Mouse (Mus musculus): ENCODE data around the gene E130218I03Rik. TPM values are rescaled to one million over a fixed set of nuclear protein-coding genes. Genes with fewer than 3 reads are reported as not detected.
A peak's percentile ranks its signal among the peaks of the same experiment; 100 is the strongest.

E130218I03Rik gene
- total RNA-seq, 2 experiments from 2014 or later: not detected

DNA sequence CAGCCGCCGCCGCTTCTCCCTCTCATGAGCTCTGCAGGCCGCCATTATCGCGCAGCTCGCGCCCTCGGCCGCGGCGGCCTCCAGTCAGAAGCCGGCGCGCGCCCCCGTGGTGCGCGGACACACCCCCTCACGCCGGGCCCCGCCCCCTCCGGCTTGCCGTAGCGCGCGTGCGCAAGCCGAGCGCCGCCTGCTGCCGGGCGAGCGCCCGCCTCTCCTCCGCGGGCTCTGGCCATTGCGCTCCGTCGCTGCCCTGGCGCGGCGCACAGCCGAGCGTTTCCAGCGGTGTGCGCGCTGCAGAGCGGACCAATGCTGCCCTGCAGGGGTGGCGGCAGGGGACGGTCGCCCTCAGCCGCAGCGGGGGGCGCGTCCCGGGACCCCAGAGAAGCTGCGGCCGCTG lies 43.7 kb downstream of the E130218I03Rik start:
- DNase-seq: peak; percentile 99

DNA sequence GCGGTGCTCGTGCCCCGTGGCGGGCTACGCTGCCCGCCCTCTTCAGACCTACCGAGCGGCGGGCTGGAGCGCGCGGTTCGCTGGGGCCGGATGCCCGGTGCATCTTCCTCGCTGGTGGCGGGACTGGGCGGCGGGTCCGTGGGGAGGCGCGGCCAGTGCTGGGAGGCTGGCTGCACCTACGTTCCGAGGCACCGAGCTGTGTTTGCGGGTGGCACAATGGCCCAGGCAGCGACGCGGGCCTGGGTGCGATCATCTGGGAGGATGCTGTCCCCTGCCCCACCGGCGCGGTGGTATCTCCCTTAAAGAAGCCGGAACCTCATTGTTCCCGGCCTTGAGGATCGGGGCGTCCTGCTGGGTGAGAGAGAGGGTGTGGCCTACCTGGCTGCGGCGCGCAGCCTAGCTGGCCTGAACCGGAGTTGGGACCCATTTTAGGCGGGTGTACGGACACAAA lies 44.1 kb downstream of the E130218I03Rik start, which contains the start of gene Pdik1l:
TSS of gene Pdik1l (minus strand) at position 321 of the 451 bp plus-strand sequence.
- DNase-seq: peak; percentile 64

DNA sequence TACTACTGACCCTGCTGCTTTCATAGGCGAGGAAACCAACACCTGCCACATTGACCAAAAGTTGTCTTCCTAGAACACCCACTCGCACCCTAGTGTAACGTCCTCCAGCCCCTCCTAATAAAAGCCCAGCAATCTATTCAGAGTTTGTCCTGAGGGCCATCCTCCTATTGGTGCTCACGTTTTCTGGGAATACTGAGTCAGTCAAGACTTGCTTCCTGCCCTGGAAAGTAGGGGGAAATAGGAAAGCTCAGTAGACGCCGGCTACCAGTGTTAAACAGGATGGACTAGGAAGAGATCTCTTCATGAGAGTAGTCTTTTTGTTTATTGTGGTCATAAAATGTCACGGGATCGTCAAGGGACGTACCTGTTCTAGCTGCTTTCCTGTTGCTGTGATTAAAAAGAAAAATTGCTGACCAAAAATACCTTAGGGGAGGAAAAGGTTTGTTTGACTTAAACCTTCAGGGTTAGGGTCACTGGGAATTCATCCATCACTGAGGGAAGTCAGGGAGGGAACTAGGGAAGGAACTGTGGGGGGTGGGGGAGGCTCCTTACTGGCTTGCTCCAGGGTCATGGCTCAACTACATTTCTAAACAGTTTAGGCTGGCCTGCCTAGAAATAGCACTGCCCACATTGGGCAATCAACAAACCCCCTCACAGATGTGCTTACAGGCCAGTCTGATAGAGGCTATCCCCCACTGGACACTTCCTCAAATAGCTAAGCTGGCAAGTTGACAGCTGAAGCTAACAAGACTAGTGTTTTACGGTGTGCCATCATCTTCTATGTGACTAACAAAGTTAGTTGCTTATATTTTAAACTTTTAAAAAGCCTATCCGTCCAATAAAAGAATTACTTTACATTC lies 45.2 kb downstream of the E130218I03Rik start:
- DNase-seq: no peak

DNA sequence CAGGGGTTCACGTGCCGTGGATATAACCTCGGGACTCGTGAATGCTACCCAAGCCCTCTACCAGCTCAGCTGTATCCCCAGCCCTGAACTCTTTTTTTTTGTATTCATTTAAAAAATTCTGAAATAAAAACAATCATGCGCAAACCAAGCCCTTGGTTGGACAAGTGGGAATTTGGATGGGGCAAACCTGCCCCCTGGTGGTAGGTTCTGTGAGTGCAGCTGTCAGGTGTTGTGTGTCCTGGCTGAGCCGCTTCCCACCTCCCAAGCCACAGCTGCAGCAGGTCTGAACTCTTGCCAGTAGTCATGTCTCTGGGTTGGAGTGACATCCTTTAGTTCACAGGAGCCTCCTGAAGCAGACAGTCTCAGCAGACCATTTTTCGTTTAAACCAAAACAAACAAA lies 48.6 kb downstream of the E130218I03Rik start:
- DNase-seq: peak; percentile 79

DNA sequence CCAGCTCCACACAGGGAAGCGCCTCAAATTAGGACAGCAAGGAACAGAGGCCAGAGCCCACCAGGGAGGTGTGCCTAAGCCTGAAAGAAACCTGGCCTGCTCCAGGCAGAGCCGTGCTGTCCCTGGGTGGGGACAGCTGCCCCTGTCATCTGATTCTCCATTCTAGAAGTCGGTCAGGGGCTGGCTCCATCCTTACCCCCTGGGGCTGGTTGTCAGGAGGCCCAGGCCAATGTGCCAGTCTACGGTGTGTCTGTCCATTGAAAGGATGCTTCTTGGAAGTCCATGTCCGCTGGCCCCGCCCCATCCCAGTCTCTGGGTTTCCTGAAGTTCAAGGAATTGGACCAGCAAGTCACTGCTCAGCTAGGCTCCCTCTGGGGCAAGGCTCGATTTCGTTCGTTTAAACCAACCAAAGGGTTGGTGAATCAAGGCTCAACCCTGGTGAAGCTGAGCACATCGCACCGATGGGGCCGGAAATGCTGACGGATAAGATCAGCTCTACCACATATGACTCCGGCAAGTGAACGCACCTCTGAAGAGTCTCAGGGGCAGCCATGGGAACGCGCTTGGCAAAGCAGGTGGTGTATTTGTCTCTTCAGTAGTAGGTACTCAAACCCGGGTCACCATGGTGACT lies 49.7 kb downstream of the E130218I03Rik start:
- DNase-seq: no peak

DNA sequence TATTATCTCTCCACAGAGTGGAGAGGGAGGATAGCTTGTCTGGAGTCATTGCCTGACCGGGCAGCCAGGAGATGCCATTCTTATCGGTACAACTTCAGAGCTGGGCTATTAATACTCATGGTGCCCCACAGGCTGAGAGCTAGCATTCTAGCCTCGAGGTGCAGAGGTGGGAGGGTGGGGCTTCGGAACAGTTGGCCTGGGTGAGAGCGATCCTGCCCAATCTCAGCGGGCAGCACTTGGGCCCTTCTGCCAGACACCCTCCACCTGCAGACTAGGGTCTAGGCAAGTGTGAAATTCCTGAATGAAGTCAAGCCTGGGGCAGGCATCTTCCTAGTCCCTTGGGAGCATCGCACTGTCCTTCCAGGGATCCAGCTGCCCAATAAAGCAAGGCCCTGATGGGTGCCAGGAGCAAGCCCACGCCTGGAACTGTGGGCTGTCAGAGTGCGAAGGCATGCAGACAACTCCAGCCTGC lies 50.3 kb downstream of the E130218I03Rik start:
- no peak for DNase-seq

Other genes starting within 250 kb of the E130218I03Rik start
- gene Dhdds, start 242.7 kb upstream of the E130218I03Rik start, total RNA-seq (2021): 10 to 100 TPM; 16.7 to 17.5 TPM
- gene Lin28a, start 224.8 kb upstream of the E130218I03Rik start, total RNA-seq (2021): 1 to 10 TPM; 1.7 to 2.8 TPM
- not detected for gene Zfp683, start 189.8 kb upstream of the E130218I03Rik start, total RNA-seq (2021)
- gene Crybg2, start 182.8 kb upstream of the E130218I03Rik start, total RNA-seq (2021): not detected
- 1 to 10 TPM in 1 of 2 experiments, under 1 TPM in 1; 0.70 to 2.1 TPM for gene Cd52, start 148.6 kb upstream of the E130218I03Rik start, total RNA-seq (2021)
- gene Ubxn11, start 141.1 kb upstream of the E130218I03Rik start, total RNA-seq (2021): 1 to 10 TPM in 1 of 2 experiments, under 1 TPM in 1; 0.73 to 1.7 TPM
- 10 to 100 TPM; 44.9 to 59.6 TPM for gene Sh3bgrl3, start 114.9 kb upstream of the E130218I03Rik start, total RNA-seq (2021)
- gene Cep85, start 56.5 kb upstream of the E130218I03Rik start, total RNA-seq (2021): 10 to 100 TPM; 50.5 to 55.0 TPM
- not detected for gene Gm7534, start 40.7 kb upstream of the E130218I03Rik start, total RNA-seq (2021)
- 1 to 10 TPM in 1 of 2 experiments, not detected in 1; 1.1 TPM for gene Catsper4, start 16.3 kb upstream of the E130218I03Rik start, total RNA-seq (2021)
- gene Cnksr1, start 5.3 kb upstream of the E130218I03Rik start, total RNA-seq (2021): 1 to 10 TPM; 3.3 to 5.2 TPM
- 1 to 10 TPM; 3.4 to 4.3 TPM for gene Zfp593, start 1.9 kb downstream of the E130218I03Rik start, total RNA-seq (2021)
- not detected for gene Gm30191, start 3.3 kb downstream of the E130218I03Rik start, total RNA-seq (2021)
- 1 to 10 TPM; 5.1 to 6.0 TPM for gene Grrp1, start 10.4 kb downstream of the E130218I03Rik start, total RNA-seq (2021)
- gene Pdik1l, start 44.2 kb downstream of the E130218I03Rik start, total RNA-seq (2021): 1 to 10 TPM; 5.8 to 8.4 TPM
- gene Trim63, start 71.5 kb downstream of the E130218I03Rik start, total RNA-seq (2021): 100 to 1,000 TPM in 1 of 2 experiments, 10 to 100 TPM in 1; 78.5 to 107 TPM
- gene Slc30a2, start 99.5 kb downstream of the E130218I03Rik start, total RNA-seq (2021): under 1 TPM; 0.29 to 0.66 TPM
- 10 to 100 TPM; 24.7 to 27.4 TPM for gene Extl1, start 140.2 kb downstream of the E130218I03Rik start, total RNA-seq (2021)
- 1 to 10 TPM; 2.4 to 2.9 TPM for gene Pafah2, start 152.7 kb downstream of the E130218I03Rik start, total RNA-seq (2021)
- gene Stmn1, start 224.7 kb downstream of the E130218I03Rik start, total RNA-seq (2021): 10 to 100 TPM; 71.2 to 74.5 TPM